Mouse (Mus musculus) liver, postnatal 0 days (tissue): ENCODE data around the gene Tdrd9. TPM values are rescaled to one million over a fixed set of nuclear protein-coding genes. Genes with fewer than 3 reads are reported as not detected.

Source experiments
- ATAC-seq: fragments of 200-750 bp; cut with Nextera tagmentation; 2 replicates; pipeline ENCODE4 v1.8.0; 2017; ENCODE audit warnings: mild to moderate bottlenecking, moderate library complexity
- DNase-seq: peaks from one replicate; pipeline ENCODE4 v3.0.0-alpha.2; 2016
- H3K27ac ChIP-seq: fragments of 300-500 bp; sonication (generic); 2 replicates; pipeline ENCODE4 v1.5.1; 2014; ENCODE audit warnings: antibody characterized with exemption, moderate library complexity, mild to moderate bottlenecking, low read depth
- H3K27me3 ChIP-seq: fragments of 300-500 bp; sonication (generic); 2 replicates; pipeline ENCODE4 v1.6.1; 2014; ENCODE audit warnings: low read length, control low read depth, mixed read lengths; ENCODE audit not compliant: insufficient read depth
- H3K36me3 ChIP-seq: fragments of 300-500 bp; sonication (generic); replicated peaks from 2 replicates; pipeline ENCODE4 v1.6.1; 2014; ENCODE audit warnings: mild to moderate bottlenecking, control low read depth, low read length, moderate library complexity, mixed read lengths; ENCODE audit not compliant: insufficient read depth
- H3K4me1 ChIP-seq: fragments of 300-500 bp; sonication (generic); 2 replicates; pipeline ENCODE4 v1.6.1; 2014; ENCODE audit warnings: antibody characterized with exemption, mild to moderate bottlenecking, control low read depth; ENCODE audit not compliant: insufficient read depth
- H3K4me2 ChIP-seq: fragments of 300-500 bp; sonication (generic); 2 replicates; pipeline ENCODE4 v1.6.1; 2014; ENCODE audit warnings: low read depth, mild to moderate bottlenecking, low read length, moderate library complexity, mixed read lengths
- H3K4me3 ChIP-seq: fragments of 300-500 bp; sonication (generic); 2 replicates; pipeline ENCODE4 v1.5.1; 2014; ENCODE audit warnings: low read depth, low read length
- H3K9ac ChIP-seq: fragments of 300-500 bp; sonication (generic); replicated peaks from 2 replicates; pipeline ENCODE4 v1.6.1; 2014; ENCODE audit warnings: mild to moderate bottlenecking, moderate library complexity
- H3K9me3 ChIP-seq: fragments of 300-500 bp; sonication (generic); 2 replicates; pipeline ENCODE4 v1.6.1; 2016; ENCODE audit warnings: mild to moderate bottlenecking, control low read depth, low read length, mixed read lengths
- CTCF ChIP-seq: sonication (generic); IDR thresholded peaks from 2 replicates; pipeline ENCODE4 v1.5.1; 2016; ENCODE audit warnings: antibody characterized with exemption, low read depth
- EP300 ChIP-seq: IDR thresholded peaks from 2 replicates; pipeline ENCODE4 v1.6.1; 2016; ENCODE audit warnings: antibody characterized with exemption, low read depth, mild to moderate bottlenecking
- WGBS: fragments of 180-500 bp; shearing (Covaris S2); extraction: QIAGEN DNeasy Blood & Tissue Kit; methylation state at CpG from one replicate; pipeline ENCODE4 v1.1.7; 2014; ENCODE audit not compliant: insufficient replicate concordance; 5-methylcytosine and 5-hydroxymethylcytosine counted together
- polyA plus RNA-seq: library from polyadenylated mRNA; unstranded; fragments of >200 nt; fragmentation: Nextera tagmentation; extraction: Ambion mirVana; gene quantifications from 2 replicates; pipeline ENCODE4 v1.2.1, GENCODE M21; 2015

The Tdrd9 gene
- 0.15 and 0.21 TPM in 2 replicates for polyA plus RNA-seq

- Histone ChIP-seq H3K4me1 (peaks cover 1% of the 10 kb centered on the region), H3K4me3 (no peak within 1 kb of the TSS), H3K9me3 (no peaks in the 10 kb centered on the region), H3K9ac (no peak within 1 kb of the TSS), H3K27ac (no peak within 1 kb of the TSS), H3K27me3 (no peaks in the 10 kb centered on the region), H3K36me3 (no peaks in the 10 kb centered on the region), H3K4me2 (no peak within 1 kb of the TSS)
- ATAC-seq (no peak), DNase-seq (no peak)
- no peak for TF ChIP-seq CTCF
- TF ChIP-seq EP300: no peak
- WGBS: 80% methylated on average over 18 of the region's 18 CpGs
These were observed at the start of gene Tdrd9 for GRCm38 (mm10) chr12:111971231-111971686. Tdrd9 (plus strand) TSS chr12:111971559.

GRCm38 (mm10) chr12:111923117-111923516 lies 48.2 kb upstream of the Tdrd9 start:
- 65% methylated on average over 6 of the region's 6 CpGs for WGBS
- no peak overlapping the region for H3K4me2 ChIP-seq
- no peaks in the 10 kb centered on the region for H3K9me3 ChIP-seq
- 0 out of 2 replicates have a peak, but pooled peaks cover 5% of the 10 kb centered on the region for H3K27me3 ChIP-seq
- peak; percentile 85 for ATAC-seq
- no peak overlapping the region for H3K27ac ChIP-seq
- no peaks in the 10 kb centered on the region for H3K4me1 ChIP-seq
- TF ChIP-seq CTCF (no peak), EP300 (peak; percentile 66; the same call in 1 of the 2 replicates)
- H3K9ac ChIP-seq: no peak overlapping the region
- no peak overlapping the region for H3K4me3 ChIP-seq
- H3K36me3 ChIP-seq: no peaks in the 10 kb centered on the region
- no peak for DNase-seq

DNA sequence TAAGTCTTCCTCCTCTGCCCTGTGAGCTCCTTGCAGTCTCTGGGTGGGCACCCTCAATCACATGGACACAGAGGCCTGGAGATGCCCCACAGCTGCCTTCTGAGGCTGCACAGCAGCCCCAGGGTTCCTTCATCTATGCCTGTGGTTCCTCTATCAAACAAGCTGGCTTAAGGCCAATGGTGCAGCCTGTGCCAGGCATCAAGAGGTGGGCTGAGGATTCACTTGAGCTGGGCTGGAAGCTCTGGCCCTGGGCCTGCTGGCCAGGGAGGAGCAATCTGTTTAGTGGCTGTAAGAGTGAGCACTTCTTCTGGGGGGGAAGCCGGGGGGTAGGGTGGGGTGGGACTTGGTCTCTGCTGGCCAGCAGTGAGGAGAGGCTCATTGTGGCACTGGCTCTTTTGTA lies 44.0 kb upstream of the Tdrd9 start:
- H3K27me3 ChIP-seq: no peaks in the 10 kb centered on the region

GRCm38 (mm10) chr12:111928411-111928966 lies 42.9 kb upstream of the Tdrd9 start:
- Histone ChIP-seq H3K9ac (no peak overlapping the region), H3K27ac (no peak overlapping the region), H3K4me2 (no peak overlapping the region), H3K9me3 (no peaks in the 10 kb centered on the region), H3K4me1 (peaks cover 9% of the 10 kb centered on the region), H3K4me3 (no peak overlapping the region), H3K36me3 (no peaks in the 10 kb centered on the region), H3K27me3 (no peaks in the 10 kb centered on the region)
- TF ChIP-seq CTCF: no peak
- no peak for TF ChIP-seq EP300
- 87% methylated on average over 18 of the region's 18 CpGs for WGBS
- ATAC-seq (no peak), DNase-seq (no peak)

More for the DNA sequence above, 44.0 kb upstream of the Tdrd9 start:
- Histone ChIP-seq H3K27ac (no peak overlapping the region), H3K4me2 (no peak overlapping the region), H3K9me3 (no peaks in the 10 kb centered on the region), H3K4me1 (no peaks in the 10 kb centered on the region), H3K9ac (no peak overlapping the region), H3K4me3 (no peak overlapping the region), H3K36me3 (no peaks in the 10 kb centered on the region)
- TF ChIP-seq CTCF (no peak), EP300 (no peak)
- WGBS: 68% methylated on average over 1 of the region's 1 CpGs
- no peak for ATAC-seq
- DNase-seq: no peak

GRCm38 (mm10) chr12:111931411-111932025 lies 39.8 kb upstream of the Tdrd9 start:
- H3K4me1 ChIP-seq: peaks cover 20% of the 10 kb centered on the region
- H3K9me3 ChIP-seq: no peaks in the 10 kb centered on the region
- 65% methylated on average over 9 of the region's 9 CpGs for WGBS
- H3K27me3 ChIP-seq: no peaks in the 10 kb centered on the region
- no peak overlapping the region for H3K4me2 ChIP-seq
- no peak overlapping the region for H3K9ac ChIP-seq
- no peak overlapping the region for H3K4me3 ChIP-seq
- DNase-seq: no peak
- TF ChIP-seq CTCF (no peak), EP300 (no peak)
- no peaks in the 10 kb centered on the region for H3K36me3 ChIP-seq
- no peak for ATAC-seq
- H3K27ac ChIP-seq: no peak overlapping the region

- H3K9ac ChIP-seq: no peak overlapping the region
- H3K4me1 ChIP-seq: peaks cover 29% of the 10 kb centered on the region
These were observed 38.8 kb upstream of the Tdrd9 start for GRCm38 (mm10) chr12:111932513-111932912.

More at GRCm38 (mm10) chr12:111932513-111932912, 38.8 kb upstream of the Tdrd9 start:
- ATAC-seq (no peak), DNase-seq (no peak)
- no peak overlapping the region for H3K4me3 ChIP-seq
- no peak overlapping the region for H3K27ac ChIP-seq
- H3K4me2 ChIP-seq: peak overlapping the region; percentile 33; the same call in 1 of the 2 replicates
- WGBS: 61% methylated on average over 3 of the region's 3 CpGs
- no peaks in the 10 kb centered on the region for H3K27me3 ChIP-seq
- H3K9me3 ChIP-seq: no peaks in the 10 kb centered on the region
- no peaks in the 10 kb centered on the region for H3K36me3 ChIP-seq
- no peak for TF ChIP-seq EP300
- TF ChIP-seq CTCF: no peak
